Mouse (Mus musculus) heart, adult 2 months (tissue): ENCODE results near the gene Tuba4a. TPM values are rescaled to one million over a fixed set of nuclear protein-coding genes. Genes with fewer than 3 reads are reported as not detected.

Experiments used
- DNase-seq, 2 experiments: peaks; one replicate each; pipeline ENCODE4 v3.0.0; 2021
- H3K27ac ChIP-seq: fragments of 200-600 bp; 2 replicates; pipeline ENCODE4 v1.8.1; 2022
- H3K27me3 ChIP-seq: fragments of 200-500 bp; 2 replicates; pipeline ENCODE4 v1.6.1; 2012; ENCODE audit warnings: mild to moderate bottlenecking, low read length, inconsistent platforms, mixed read lengths; ENCODE audit not compliant: control insufficient read depth, insufficient read depth
- H3K36me3 ChIP-seq: fragments of 200-500 bp; 2 replicates; pipeline ENCODE4 v1.6.1; 2012; ENCODE audit warnings: low read length, inconsistent platforms; ENCODE audit not compliant: control insufficient read depth, insufficient read depth
- H3K4me1 ChIP-seq: fragments of 200-500 bp; 2 replicates; pipeline ENCODE4 v1.6.1; 2011; ENCODE audit warnings: low read length; ENCODE audit not compliant: control insufficient read depth, insufficient read depth
- H3K4me3 ChIP-seq: fragments of 200-600 bp; 2 replicates; pipeline ENCODE4 v1.8.1; 2022
- H3K79me2 ChIP-seq: fragments of 200-500 bp; replicated peaks from 2 replicates; pipeline ENCODE4 v1.6.1; 2012; ENCODE audit warnings: mild to moderate bottlenecking, inconsistent platforms, low read length, moderate library complexity, mixed read lengths; ENCODE audit not compliant: control insufficient read depth, insufficient read depth
- H3K9ac ChIP-seq: fragments of 200-500 bp; 2 replicates; pipeline ENCODE4 v1.6.1; 2012; ENCODE audit warnings: low read depth, mild to moderate bottlenecking, control low read depth, inconsistent platforms, low read length, mixed read lengths
- CTCF ChIP-seq: fragments of 200-600 bp; IDR thresholded peaks from 2 replicates; pipeline ENCODE4 v1.8.1; 2022; ENCODE audit warnings: antibody characterized with exemption, mild to moderate bottlenecking, moderate library complexity
- EP300 ChIP-seq: fragments of 200-500 bp; IDR thresholded peaks from 2 replicates; pipeline ENCODE4 v1.6.1; 2011; ENCODE audit warnings: low read depth, low read length, control low read depth; ENCODE audit not compliant: insufficient read depth
- POLR2A ChIP-seq: fragments of 200-500 bp; IDR thresholded peaks from 2 replicates; pipeline ENCODE4 v1.6.1; 2011; ENCODE audit warnings: mild to moderate bottlenecking, low read depth, low read length, control low read depth; ENCODE audit not compliant: insufficient read depth
- WGBS: fragments of 180-500 bp; shearing (Covaris S2); methylation state at CpG from one replicate; pipeline ENCODE4 v1.1.7; 2018; 5-methylcytosine and 5-hydroxymethylcytosine counted together
- intact Hi-C: fragments of 180-260 bp; cut with DNase I; formaldehyde crosslinking; loops from one replicate; pipeline ENCODE4 v1.15.1; 2025
- microRNA-seq, 2 experiments: library from miRNA; unstranded; fragments of <30 nt; microRNA quantifications; one replicate each; pipeline ENCODE4 v1.2.0; 2021
- polyA plus RNA-seq: library from polyadenylated mRNA; depleted of rRNA; stranded (reverse); fragments of >200 nt; gene quantifications from 2 replicates; pipeline ENCODE4 v1.2.3, GENCODE M21; 2012; rRNA removed
- total RNA-seq, 2 experiments: library from RNA; stranded (reverse); gene quantifications; 2 replicates each; pipeline ENCODE4 v1.2.3; 2021

Tuba4a gene
- total and polyA plus RNA-seq, 3 experiments, result 781 to 976 (median 973) TPM

DNA sequence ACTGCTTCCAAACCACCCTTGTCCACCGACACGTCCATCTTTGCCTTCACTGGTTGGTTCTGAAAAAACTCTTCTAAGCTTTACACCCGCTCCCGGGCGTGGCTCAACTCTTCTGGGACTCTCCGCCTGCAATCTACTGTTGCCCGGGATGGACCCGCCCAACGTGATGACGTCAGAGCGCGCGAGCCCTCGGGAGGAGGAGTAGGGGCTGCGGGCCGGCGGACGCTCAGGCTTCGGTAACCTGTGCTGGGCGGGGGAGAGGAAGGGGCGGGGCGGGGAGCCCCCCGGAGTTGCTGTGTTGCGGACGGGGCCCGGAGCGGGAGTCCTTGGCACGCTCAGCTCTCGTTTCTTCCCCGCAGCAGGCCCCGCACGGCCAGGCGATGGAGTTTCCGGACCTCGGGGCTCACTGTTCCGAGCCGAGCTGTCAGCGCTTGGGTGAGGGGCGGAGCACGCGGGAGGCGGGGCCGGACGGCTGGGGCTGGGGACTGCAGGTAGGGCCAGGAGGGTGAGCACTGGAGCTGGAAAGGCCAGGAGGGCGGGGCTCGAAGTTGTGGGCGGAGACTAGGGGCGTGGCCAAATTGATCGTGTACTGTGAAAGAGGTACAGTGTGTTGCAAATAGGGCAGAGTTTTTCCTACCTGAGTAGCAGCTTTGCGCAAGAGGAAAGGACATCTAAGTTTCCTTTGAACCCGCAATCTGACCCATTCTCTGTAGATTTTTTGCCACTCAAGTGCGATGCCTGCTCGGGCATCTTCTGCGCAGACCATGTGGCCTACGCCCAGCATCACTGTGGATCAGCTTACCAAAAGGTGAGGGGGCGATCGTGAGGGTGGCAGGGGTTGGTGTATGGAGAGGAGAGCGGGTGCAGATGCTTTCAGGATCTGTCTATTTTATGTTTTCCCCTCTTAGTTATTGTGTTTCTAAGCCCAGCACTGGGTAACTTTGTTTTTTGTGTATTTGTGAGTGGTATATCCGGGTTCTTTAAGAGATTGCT is 50.9 kb downstream of the Tuba4a start, which contains the start of gene Zfand2b:
TSS of gene Zfand2b (plus strand) at position 175 of the 993 bp plus-strand sequence.
- intact Hi-C loops, result loop anchor here (1.0 to 2.0 kb wide), 4 partner anchors 11 to 42 kb away; partner anchors contain the start of genes Ankzf1, Atg9a, Glb1l and Stk16

GRCm38 (mm10) chr1:75168093-75168471 is 51.6 kb downstream of the Tuba4a start:
- intact Hi-C loops, result loop anchor here (1.0 to 2.0 kb wide), 2 partner anchors 25 to 43 kb away; partner anchors contain the start of genes Glb1l and Stk16
- H3K27ac ChIP-seq, result peak overlapping the region; percentile 99
- no peak for DNase-seq
- peak overlapping the region; percentile 77 for H3K4me3 ChIP-seq
- H3K79me2 ChIP-seq, result no peaks in the 10 kb centered on the region
- no peaks in the 10 kb centered on the region for H3K27me3 ChIP-seq
- peaks cover 3% of the 10 kb centered on the region for H3K4me1 ChIP-seq
- 10% methylated on average over 7 of the region's 7 CpGs for WGBS
- no peaks in the 10 kb centered on the region for H3K36me3 ChIP-seq
- H3K9ac ChIP-seq, result peak overlapping the region; percentile 64
- TF ChIP-seq EP300 (no peak), CTCF (no peak), POLR2A (no peak)

More for the DNA sequence above, 50.9 kb downstream of the Tuba4a start, which contains the start of gene Zfand2b:
- Histone ChIP-seq H3K4me3 (peak within 1 kb of the TSS; percentile 77), H3K4me1 (peaks cover 3% of the 10 kb centered on the region), H3K36me3 (no peaks in the 10 kb centered on the region), H3K27ac (peak within 1 kb of the TSS; percentile 99), H3K79me2 (no peaks in the 10 kb centered on the region), H3K27me3 (no peaks in the 10 kb centered on the region), H3K9ac (peak within 1 kb of the TSS; percentile 71)
- 3% methylated on average over 59 of the region's 59 CpGs for WGBS
- peak; percentile 97 to 98 for DNase-seq
- TF ChIP-seq EP300, result peak; percentile 72; the same call in 1 of the 2 replicates
- TF ChIP-seq POLR2A, result peak; percentile 94
- no peak for TF ChIP-seq CTCF

Small RNAs within 50 kb of the gene (microRNA-seq; reads per million reads assigned to microRNA genes)
- 0 reads per million in 2 experiments for gene Gm27943

Other genes starting within 250 kb of the Tuba4a start
- 1 to 10 TPM; 3.6 to 4.7 TPM for gene Nhej1, start 94.7 kb downstream of the Tuba4a start, total RNA-seq
- gene Nhej1, start 94.7 kb downstream of the Tuba4a start, polyA plus RNA-seq, result 3.9 and 4.0 TPM in 2 replicates
- 1 to 10 TPM in 1 of 2 experiments, under 1 TPM in 1; 0.34 to 1.0 TPM for gene Slc23a3, start 86.0 kb downstream of the Tuba4a start, total RNA-seq
- gene Slc23a3, start 86.0 kb downstream of the Tuba4a start, polyA plus RNA-seq, result 1.7 and 1.8 TPM in 2 replicates
- 10 to 100 TPM; 20.7 to 21.8 TPM for gene Cnppd1, start 77.2 kb downstream of the Tuba4a start, total RNA-seq
- 25.7 and 26.3 TPM in 2 replicates for gene Cnppd1, start 77.2 kb downstream of the Tuba4a start, polyA plus RNA-seq
- gene Retreg2, start 77.1 kb downstream of the Tuba4a start, total RNA-seq, result 10 to 100 TPM; 20.3 to 20.5 TPM
- gene Retreg2, start 77.1 kb downstream of the Tuba4a start, polyA plus RNA-seq, result 35.7 and 51.7 TPM in 2 replicates
- gene Zfand2b, start 51.2 kb downstream of the Tuba4a start, total RNA-seq, result 10 to 100 TPM; 13.2 to 17.4 TPM
- gene Zfand2b, start 51.2 kb downstream of the Tuba4a start, polyA plus RNA-seq, result 31.4 and 34.9 TPM in 2 replicates
- 10 to 100 TPM; 26.6 to 29.1 TPM for gene Abcb6, start 39.5 kb downstream of the Tuba4a start, total RNA-seq
- 25.2 and 30.3 TPM in 2 replicates for gene Abcb6, start 39.5 kb downstream of the Tuba4a start, polyA plus RNA-seq
- 10 to 100 TPM in 1 of 2 experiments, 1 to 10 TPM in 1; 8.7 to 11.2 TPM for gene Ankzf1, start 27.7 kb downstream of the Tuba4a start, total RNA-seq
- 15.1 and 18.9 TPM in 2 replicates for gene Ankzf1, start 27.7 kb downstream of the Tuba4a start, polyA plus RNA-seq
- gene Atg9a, start 27.7 kb downstream of the Tuba4a start, total RNA-seq, result 10 to 100 TPM; 63.8 to 73.5 TPM
- gene Atg9a, start 27.7 kb downstream of the Tuba4a start, polyA plus RNA-seq, result 93.0 and 109 TPM in 2 replicates
- gene Glb1l, start 9.1 kb downstream of the Tuba4a start, total RNA-seq, result 1 to 10 TPM; 3.2 to 3.8 TPM
- gene Glb1l, start 9.1 kb downstream of the Tuba4a start, polyA plus RNA-seq, result 4.9 and 8.5 TPM in 2 replicates
- gene Stk16, start 9.0 kb downstream of the Tuba4a start, total RNA-seq, result 10 to 100 TPM; 42.4 to 42.5 TPM
- gene Stk16, start 9.0 kb downstream of the Tuba4a start, polyA plus RNA-seq, result 68.3 and 82.0 TPM in 2 replicates
- not detected for gene A630095N17Rik, start 12.2 kb upstream of the Tuba4a start, total RNA-seq
- not detected in 2 replicates for gene A630095N17Rik, start 12.2 kb upstream of the Tuba4a start, polyA plus RNA-seq
- 100 to 1,000 TPM; 111 to 129 TPM for gene Dnajb2, start 16.5 kb upstream of the Tuba4a start, total RNA-seq
- gene Dnajb2, start 16.5 kb upstream of the Tuba4a start, polyA plus RNA-seq, result 67.9 and 93.3 TPM in 2 replicates
- 1 to 10 TPM; 1.1 to 1.8 TPM for gene Ptprn, start 44.6 kb upstream of the Tuba4a start, total RNA-seq
- gene Ptprn, start 44.6 kb upstream of the Tuba4a start, polyA plus RNA-seq, result 2.7 and 3.2 TPM in 2 replicates
- not detected for gene Resp18, start 58.5 kb upstream of the Tuba4a start, total RNA-seq
- 0.39 TPM in 1 of 2 replicates, not detected in the other for gene Resp18, start 58.5 kb upstream of the Tuba4a start, polyA plus RNA-seq
- 10 to 100 TPM; 70.3 to 84.6 TPM for gene Dnpep, start 98.1 kb upstream of the Tuba4a start, total RNA-seq
- gene Dnpep, start 98.1 kb upstream of the Tuba4a start, polyA plus RNA-seq, result 123 and 136 TPM in 2 replicates
- 1,000 to 10,000 TPM; 1,224 to 1,521 TPM for gene Des, start 140.5 kb upstream of the Tuba4a start, total RNA-seq
- gene Des, start 140.5 kb upstream of the Tuba4a start, polyA plus RNA-seq, result 719 and 781 TPM in 2 replicates
- 100 to 1,000 TPM; 131 to 135 TPM for gene Speg, start 155.4 kb upstream of the Tuba4a start, total RNA-seq
- gene Speg, start 155.4 kb upstream of the Tuba4a start, polyA plus RNA-seq, result 94.0 and 109 TPM in 2 replicates
- gene Gmppa, start 216.1 kb upstream of the Tuba4a start, total RNA-seq, result 10 to 100 TPM; 38.9 to 39.9 TPM
- 91.3 and 94.6 TPM in 2 replicates for gene Gmppa, start 216.1 kb upstream of the Tuba4a start, polyA plus RNA-seq
- not detected for gene Asic4, start 230.6 kb upstream of the Tuba4a start, total RNA-seq
- gene Asic4, start 230.6 kb upstream of the Tuba4a start, polyA plus RNA-seq, result not detected in 2 replicates